Mouse (Mus musculus): ENCODE measurements at regions not wholly inside any gene's neighbourhood (a gene's known extent, or its start where the extent isn't known, plus 50 kb on each side); places are given as distances from the start of the nearest gene placed in this dataset.

- no peak for ATAC-seq (ENCODE audit: insufficient number of reproducible peaks, low FRiP score, low TSS enrichment, low read depth)
- no peaks in the 10 kb centered on the region for H3K27me3 ChIP-seq
- no peak overlapping the region for H3K4me2 ChIP-seq (replicated peaks)
- no peaks in the 10 kb centered on the region for H3K4me1 ChIP-seq
- H3K9ac ChIP-seq = no peak overlapping the region
- no peak overlapping the region for H3K27ac ChIP-seq (replicated peaks)
- H3K36me3 ChIP-seq = no peaks in the 10 kb centered on the region
- WGBS = 70% methylated on average over 8 of the region's 8 CpGs
- H3K9me3 ChIP-seq (replicated peaks) = no peaks in the 10 kb centered on the region
- H3K4me3 ChIP-seq (replicated peaks) = no peak overlapping the region
Observed at GRCm38 (mm10) chr2:148175251-148175927, 128.6 kb upstream of the Foxa2 start.

GRCm38 (mm10) chr2:148180245-148180644, 133.5 kb upstream of the Foxa2 start:
- Histone ChIP-seq H3K27ac (replicated peaks) (no peak overlapping the region), H3K4me2 (replicated peaks) (no peak overlapping the region), H3K4me1 (no peaks in the 10 kb centered on the region), H3K27me3 (no peaks in the 10 kb centered on the region), H3K4me3 (replicated peaks) (no peak overlapping the region), H3K9me3 (replicated peaks) (no peaks in the 10 kb centered on the region), H3K9ac (no peak overlapping the region), H3K36me3 (no peaks in the 10 kb centered on the region)
- no peak for ATAC-seq (ENCODE audit: insufficient number of reproducible peaks, low FRiP score, low TSS enrichment, low read depth)
- 71% methylated on average over 2 of the region's 2 CpGs for WGBS

GRCm38 (mm10) chr2:148181518-148181917, 134.7 kb upstream of the Foxa2 start:
- no peak for ATAC-seq (ENCODE audit: insufficient number of reproducible peaks, low FRiP score, low TSS enrichment, low read depth)
- Histone ChIP-seq H3K36me3 (no peaks in the 10 kb centered on the region), H3K9me3 (replicated peaks) (no peaks in the 10 kb centered on the region)

GRCm38 (mm10) chr2:148182492-148183052, 135.8 kb upstream of the Foxa2 start:
- Histone ChIP-seq H3K4me1 (no peaks in the 10 kb centered on the region), H3K9me3 (replicated peaks) (no peaks in the 10 kb centered on the region), H3K4me3 (replicated peaks) (no peak overlapping the region), H3K4me2 (replicated peaks) (no peak overlapping the region), H3K9ac (no peak overlapping the region), H3K27ac (replicated peaks) (no peak overlapping the region), H3K27me3 (no peaks in the 10 kb centered on the region), H3K36me3 (no peaks in the 10 kb centered on the region)
- no peak for ATAC-seq (ENCODE audit: insufficient number of reproducible peaks, low FRiP score, low TSS enrichment, low read depth)
- WGBS = 73% methylated on average over 3 of the region's 3 CpGs

More at GRCm38 (mm10) chr2:148181518-148181917, 134.7 kb upstream of the Foxa2 start:
- no peaks in the 10 kb centered on the region for H3K4me1 ChIP-seq
- no peak overlapping the region for H3K9ac ChIP-seq
- H3K27me3 ChIP-seq = no peaks in the 10 kb centered on the region
- no peak overlapping the region for H3K4me2 ChIP-seq (replicated peaks)
- H3K4me3 ChIP-seq (replicated peaks) = no peak overlapping the region
- WGBS = 86% methylated on average over 2 of the region's 2 CpGs
- H3K27ac ChIP-seq (replicated peaks) = no peak overlapping the region

- 76% methylated on average over 5 of the region's 5 CpGs for WGBS
- no peaks in the 10 kb centered on the region for H3K36me3 ChIP-seq
- no peak overlapping the region for H3K27ac ChIP-seq (replicated peaks)
- H3K9ac ChIP-seq = no peak overlapping the region
- H3K4me1 ChIP-seq = no peaks in the 10 kb centered on the region
- ATAC-seq (ENCODE audit: insufficient number of reproducible peaks, low FRiP score, low TSS enrichment, low read depth) = no peak
- no peaks in the 10 kb centered on the region for H3K27me3 ChIP-seq
- no peak overlapping the region for H3K4me2 ChIP-seq (replicated peaks)
- H3K4me3 ChIP-seq (replicated peaks) = no peak overlapping the region
- H3K9me3 ChIP-seq (replicated peaks) = no peaks in the 10 kb centered on the region
Observed at GRCm38 (mm10) chr2:148184801-148185212, 138.0 kb upstream of the Foxa2 start.

- H3K4me3 ChIP-seq (replicated peaks) = no peak overlapping the region
- no peaks in the 10 kb centered on the region for H3K27me3 ChIP-seq
- no peak overlapping the region for H3K27ac ChIP-seq (replicated peaks)
- H3K9me3 ChIP-seq (replicated peaks) = no peaks in the 10 kb centered on the region
- H3K4me1 ChIP-seq = no peaks in the 10 kb centered on the region
- no peaks in the 10 kb centered on the region for H3K36me3 ChIP-seq
- H3K4me2 ChIP-seq (replicated peaks) = no peak overlapping the region
- WGBS = 75% methylated on average over 7 of the region's 7 CpGs
- no peak overlapping the region for H3K9ac ChIP-seq
- no peak for ATAC-seq (ENCODE audit: insufficient number of reproducible peaks, low FRiP score, low TSS enrichment, low read depth)
Observed at GRCm38 (mm10) chr2:148186363-148186991, 139.7 kb upstream of the Foxa2 start.

GRCm38 (mm10) chr2:148188865-148189264, 142.1 kb upstream of the Foxa2 start:
- ATAC-seq (ENCODE audit: insufficient number of reproducible peaks, low FRiP score, low TSS enrichment, low read depth) = no peak
- H3K27ac ChIP-seq (replicated peaks) = no peak overlapping the region
- no peaks in the 10 kb centered on the region for H3K27me3 ChIP-seq
- H3K9me3 ChIP-seq (replicated peaks) = no peaks in the 10 kb centered on the region
- no peak overlapping the region for H3K9ac ChIP-seq
- WGBS = 45% methylated on average over 2 of the region's 2 CpGs
- no peaks in the 10 kb centered on the region for H3K36me3 ChIP-seq
- H3K4me3 ChIP-seq (replicated peaks) = no peak overlapping the region
- no peaks in the 10 kb centered on the region for H3K4me1 ChIP-seq
- no peak overlapping the region for H3K4me2 ChIP-seq (replicated peaks)

- no peak for ATAC-seq (ENCODE audit: insufficient number of reproducible peaks, low FRiP score, low TSS enrichment, low read depth)
Observed at GRCm38 (mm10) chr2:148189287-148189686, 142.5 kb upstream of the Foxa2 start.

GRCm38 (mm10) chr2:148192946-148193345, 146.2 kb upstream of the Foxa2 start:
- ATAC-seq (ENCODE audit: insufficient number of reproducible peaks, low FRiP score, low TSS enrichment, low read depth) = no peak
- no peak overlapping the region for H3K4me3 ChIP-seq (replicated peaks)
- WGBS = 43% methylated on average over 4 of the region's 4 CpGs

More at GRCm38 (mm10) chr2:148189287-148189686, 142.5 kb upstream of the Foxa2 start:
- Histone ChIP-seq H3K36me3 (no peaks in the 10 kb centered on the region), H3K9ac (no peak overlapping the region), H3K27ac (replicated peaks) (no peak overlapping the region), H3K4me2 (replicated peaks) (no peak overlapping the region), H3K4me3 (replicated peaks) (no peak overlapping the region), H3K9me3 (replicated peaks) (no peaks in the 10 kb centered on the region), H3K27me3 (no peaks in the 10 kb centered on the region), H3K4me1 (no peaks in the 10 kb centered on the region)
- 52% methylated on average over 5 of the region's 5 CpGs for WGBS

GRCm38 (mm10) chr2:148197375-148198015, 150.7 kb upstream of the Foxa2 start:
- no peaks in the 10 kb centered on the region; the same call in 1 of the 2 replicates for H3K4me1 ChIP-seq
- H3K4me3 ChIP-seq (replicated peaks) = no peak overlapping the region
- H3K27me3 ChIP-seq = no peaks in the 10 kb centered on the region
- WGBS = 64% methylated on average over 7 of the region's 7 CpGs
- H3K27ac ChIP-seq (replicated peaks) = peak overlapping the region; percentile 34; the same call in 1 of the 2 replicates
- H3K9ac ChIP-seq = no peak overlapping the region
- H3K9me3 ChIP-seq (replicated peaks) = no peaks in the 10 kb centered on the region
- no peak overlapping the region for H3K4me2 ChIP-seq (replicated peaks)
- no peaks in the 10 kb centered on the region for H3K36me3 ChIP-seq
- no peak for ATAC-seq (ENCODE audit: insufficient number of reproducible peaks, low FRiP score, low TSS enrichment, low read depth)

More at GRCm38 (mm10) chr2:148192946-148193345, 146.2 kb upstream of the Foxa2 start:
- no peak overlapping the region for H3K27ac ChIP-seq (replicated peaks)
- H3K4me2 ChIP-seq (replicated peaks) = no peak overlapping the region
- no peak overlapping the region for H3K9ac ChIP-seq
- no peaks in the 10 kb centered on the region; the same call in 1 of the 2 replicates for H3K4me1 ChIP-seq
- H3K36me3 ChIP-seq = no peaks in the 10 kb centered on the region
- H3K9me3 ChIP-seq (replicated peaks) = no peaks in the 10 kb centered on the region
- no peaks in the 10 kb centered on the region for H3K27me3 ChIP-seq

- Histone ChIP-seq H3K27me3 (no peaks in the 10 kb centered on the region), H3K9me3 (replicated peaks) (no peaks in the 10 kb centered on the region), H3K4me3 (replicated peaks) (no peak overlapping the region), H3K4me2 (replicated peaks) (no peak overlapping the region), H3K9ac (no peak overlapping the region), H3K27ac (replicated peaks) (no peak overlapping the region), H3K36me3 (no peaks in the 10 kb centered on the region), H3K4me1 (peaks cover 4% of the 10 kb centered on the region; the same call in 1 of the 2 replicates)
- ATAC-seq (ENCODE audit: insufficient number of reproducible peaks, low FRiP score, low TSS enrichment, low read depth) = peak; percentile 60
- WGBS = 8% methylated on average over 1 of the region's 1 CpGs
Observed at GRCm38 (mm10) chr2:148206633-148207032, 159.9 kb upstream of the Foxa2 start.

All from embryonic facial prominence, embryonic 15.5 days (tissue).